Comparison of ENCODE assay signal across 9 mouse cellular contexts in genomic region chr6:136946943-136947342, GRCm38 (mm10). TPM values are rescaled to one million over a fixed set of nuclear protein-coding genes. Genes with fewer than 3 reads are reported as not detected.
DNase-seq lines count a peak whose midpoint lies in the region; ATAC-seq and TF ChIP-seq lines count a peak whose summit lies in the region.
"Had no signal": no experiment of that assay in that cellular context is flagged by ENCODE, and none has a peak within 500 bp of the region (broad histone marks: within the 10 kb centered on the region; RNA-seq: fewer than 3 reads in every experiment).

No protein-coding gene starts in this region.

- H3K27me3 ChIP-seq in lung, postnatal 0 days (replicated peaks; ENCODE audit: insufficient read depth, low read length) = no peaks in the 10 kb centered on the region
- no peaks in the 10 kb centered on the region for H3K27me3 ChIP-seq in forebrain, embryonic 13.5 days

- peak; percentile 54 to 55 for DNase-seq in frontal cortex, postnatal 10 days (ENCODE audit: low spot score in 2 of 2)
- no peak for DNase-seq in frontal cortex, postnatal 36 days (ENCODE audit: low spot score in 2 of 2)
- DNase-seq in lung, postnatal 0 days (ENCODE audit: low spot score) = no peak
- DNase-seq in lung, adult 2 months = no peak
- peak; percentile 46 for DNase-seq in right cerebral cortex, postnatal 14 days
- DNase-seq in c-Kit-positive CD71-positive TER-119-positive erythroid progenitor cells, embryonic 14.5 days (ENCODE audit: low spot score) = no peak
- DNase-seq in frontal cortex, postnatal 25 days (ENCODE audit: low spot score in 2 of 2) = no peak
- DNase-seq: gastrocnemius, postnatal 14 days had no signal

- no peak overlapping the region for H3K4me2 ChIP-seq in lung, postnatal 0 days (replicated peaks; ENCODE audit: low read depth, low read length)
- H3K4me2 ChIP-seq in forebrain, embryonic 13.5 days = no peak overlapping the region

- no peak for TF ChIP-seq EP300 in lung, postnatal 0 days (IDR thresholded peaks at IDR 0.05)

- H3K36me3 ChIP-seq in lung, postnatal 0 days (ENCODE audit: insufficient read depth, low read length) = no peaks in the 10 kb centered on the region
- no peaks in the 10 kb centered on the region for H3K36me3 ChIP-seq in forebrain, embryonic 13.5 days (ENCODE audit: poor library complexity, severe bottlenecking)

- no peak overlapping the region for H3K4me3 ChIP-seq in lung, postnatal 0 days (ENCODE audit: low read depth, low read length)
- no peak overlapping the region for H3K4me3 ChIP-seq in lung, adult 2 months (replicated peaks; ENCODE audit: extremely low read depth, low read depth, low read length)
- H3K4me3 ChIP-seq in forebrain, embryonic 13.5 days = no peak overlapping the region

- H3K9me3 ChIP-seq in lung, postnatal 0 days (ENCODE audit: low read length) = no peaks in the 10 kb centered on the region
- no peaks in the 10 kb centered on the region for H3K9me3 ChIP-seq in forebrain, embryonic 13.5 days (replicated peaks)

- peak; percentile 26; the same call in 1 of the 2 replicates for ATAC-seq in lung, postnatal 0 days
- peak; percentile 75 for ATAC-seq in forebrain, embryonic 13.5 days

- no peak overlapping the region for H3K9ac ChIP-seq in lung, postnatal 0 days (replicated peaks; ENCODE audit: low read depth)
- no peak overlapping the region for H3K9ac ChIP-seq in forebrain, embryonic 13.5 days

- TF ChIP-seq POLR2A in lung, adult 2 months (IDR thresholded peaks at IDR 0.05; ENCODE audit: borderline replicate concordance, extremely low read depth, low read depth, low read length) = no peak

- 60% methylated on average over 9 of the region's 9 CpGs for WGBS in lung, postnatal 0 days
- WGBS in lung, adult 2 months = 66% methylated on average over 9 of the region's 9 CpGs
- WGBS in forebrain, embryonic 13.5 days = 37% methylated on average over 8 of the region's 9 CpGs

- H3K4me1 ChIP-seq in lung, postnatal 0 days (ENCODE audit: insufficient read depth, low read depth, low read length) = no peaks in the 10 kb centered on the region
- no peaks in the 10 kb centered on the region for H3K4me1 ChIP-seq in lung, adult 2 months (ENCODE audit: control insufficient read depth, insufficient read depth, low read length)
- peaks cover 10% of the 10 kb centered on the region for H3K4me1 ChIP-seq in forebrain, embryonic 13.5 days

- H3K27ac ChIP-seq in lung, postnatal 0 days (ENCODE audit: low read length) = no peak overlapping the region
- no peak overlapping the region for H3K27ac ChIP-seq in forebrain, embryonic 13.5 days

- TF ChIP-seq CTCF in lung, postnatal 0 days (IDR thresholded peaks at IDR 0.05) = no peak
- no peak for TF ChIP-seq CTCF in lung, adult 2 months (IDR thresholded peaks at IDR 0.05; ENCODE audit: insufficient read depth, low read length)

RNA-seq across cellular contexts. Expression of gene Arhgdib, which starts 5.2 kb away (rescaled TPM):
- polyA plus RNA-seq in lung, postnatal 0 days (2015; fragmentation: Nextera tagmentation; extraction: Ambion mirVana) = 68.4 and 70.8 TPM in 2 replicates
- 55.5 and 82.9 TPM in 2 replicates for polyA plus RNA-seq in lung, adult 2 months (2012; rRNA removed)
- polyA plus RNA-seq in forebrain, embryonic 13.5 days (2015; fragmentation: Nextera tagmentation; extraction: Ambion mirVana) = 11.0 and 11.5 TPM in 2 replicates

RNA-seq across cellular contexts. Expression of gene Pde6h, which starts 23.3 kb away (rescaled TPM):
- 0.27 and 0.60 TPM in 2 replicates for polyA plus RNA-seq in lung, postnatal 0 days (2015; fragmentation: Nextera tagmentation; extraction: Ambion mirVana)
- 0.02 and 0.20 TPM in 2 replicates for polyA plus RNA-seq in lung, adult 2 months (2012; rRNA removed)
- polyA plus RNA-seq in forebrain, embryonic 13.5 days (2015; fragmentation: Nextera tagmentation; extraction: Ambion mirVana) = 0.03 TPM in 1 of 2 replicates, not detected in the other

RNA-seq across cellular contexts. Expression of gene Erp27, which starts 25.0 kb away (rescaled TPM):
- 0.61 and 0.74 TPM in 2 replicates for polyA plus RNA-seq in lung, postnatal 0 days (2015; fragmentation: Nextera tagmentation; extraction: Ambion mirVana)
- 0.26 TPM in 1 of 2 replicates, not detected in the other for polyA plus RNA-seq in lung, adult 2 months (2012; rRNA removed)
- polyA plus RNA-seq in forebrain, embryonic 13.5 days (2015; fragmentation: Nextera tagmentation; extraction: Ambion mirVana) = 0.22 TPM in 1 of 2 replicates, not detected in the other

Comparison
In these comparisons a context has a peak if more than half of its experiments do, and no peak if none do; other contexts are left out.
1. DNase-seq: peak in frontal cortex, postnatal 10 days (2 of 2) and right cerebral cortex, postnatal 14 days (single experiment); none in frontal cortex, postnatal 36 days (0 of 2), lung, postnatal 0 days (single experiment), lung, adult 2 months (single experiment), c-Kit-positive CD71-positive TER-119-positive erythroid progenitor cells, embryonic 14.5 days (single experiment) and frontal cortex, postnatal 25 days (0 of 2).